Comparison of ENCODE assay signal across 17 mouse cellular contexts in genomic region chr10:109651516-109651915, GRCm38 (mm10).
DNase-seq lines count a peak whose midpoint lies in the region; ATAC-seq and TF ChIP-seq lines count a peak whose summit lies in the region.
"Had no signal": no experiment of that assay in that cellular context is flagged by ENCODE, and none has a peak within 500 bp of the region (broad histone marks: within the 10 kb centered on the region; RNA-seq: fewer than 3 reads in every experiment).

No protein-coding gene starts in this region.

- H3K36me3 ChIP-seq in midbrain, postnatal 0 days (ENCODE audit: insufficient read depth, low read length) = no peaks in the 10 kb centered on the region
- H3K36me3 ChIP-seq in midbrain, embryonic 14.5 days (ENCODE audit: control insufficient read depth, insufficient read depth, low read length) = no peaks in the 10 kb centered on the region
- no peaks in the 10 kb centered on the region for H3K36me3 ChIP-seq in kidney, embryonic 14.5 days (ENCODE audit: control insufficient read depth, insufficient read depth, low read length)
- H3K36me3 ChIP-seq: heart, embryonic 13.5 days; liver, embryonic 12.5 days; lung, embryonic 15.5 days; midbrain, embryonic 10.5 days had no signal

- no peaks in the 10 kb centered on the region for H3K4me1 ChIP-seq in midbrain, postnatal 0 days (ENCODE audit: insufficient read depth, low read length)
- H3K4me1 ChIP-seq in midbrain, embryonic 14.5 days (ENCODE audit: control insufficient read depth, insufficient read depth, low read length) = no peaks in the 10 kb centered on the region
- no peaks in the 10 kb centered on the region for H3K4me1 ChIP-seq in kidney, embryonic 14.5 days (ENCODE audit: control insufficient read depth, insufficient read depth, low read length)
- H3K4me1 ChIP-seq: heart, embryonic 13.5 days; liver, embryonic 12.5 days; lung, embryonic 15.5 days; midbrain, embryonic 10.5 days had no signal

- H3K4me3 ChIP-seq in midbrain, postnatal 0 days (ENCODE audit: low read depth, low read length) = no peak overlapping the region
- no peak overlapping the region for H3K4me3 ChIP-seq in midbrain, embryonic 14.5 days (replicated peaks; ENCODE audit: low read depth, low read length)
- no peak overlapping the region for H3K4me3 ChIP-seq in kidney, embryonic 14.5 days (ENCODE audit: low read length)
- H3K4me3 ChIP-seq: heart, embryonic 13.5 days; liver, embryonic 12.5 days; lung, embryonic 15.5 days; midbrain, embryonic 10.5 days; myocyte had no signal

- H3K4me2 ChIP-seq in midbrain, postnatal 0 days (ENCODE audit: low read depth, low read length, poor library complexity, severe bottlenecking) = no peak overlapping the region
- H3K4me2 ChIP-seq in midbrain, embryonic 14.5 days (ENCODE audit: low read length) = no peak overlapping the region
- no peak overlapping the region for H3K4me2 ChIP-seq in kidney, embryonic 14.5 days (replicated peaks; ENCODE audit: low read depth, low read length)
- H3K4me2 ChIP-seq: heart, embryonic 13.5 days; liver, embryonic 12.5 days; lung, embryonic 15.5 days had no signal

- H3K27me3 ChIP-seq in midbrain, postnatal 0 days (ENCODE audit: insufficient read depth, low read length) = no peaks in the 10 kb centered on the region
- no peaks in the 10 kb centered on the region for H3K27me3 ChIP-seq in midbrain, embryonic 14.5 days (ENCODE audit: control insufficient read depth, insufficient read depth, low read length)
- no peaks in the 10 kb centered on the region for H3K27me3 ChIP-seq in kidney, embryonic 14.5 days (ENCODE audit: control insufficient read depth, insufficient read depth, low read length)
- H3K27me3 ChIP-seq: heart, embryonic 13.5 days; liver, embryonic 12.5 days; lung, embryonic 15.5 days had no signal

- H3K9ac ChIP-seq in midbrain, postnatal 0 days (replicated peaks; ENCODE audit: low read length, poor library complexity, severe bottlenecking) = no peak overlapping the region
- H3K9ac ChIP-seq in midbrain, embryonic 14.5 days (replicated peaks; ENCODE audit: low read length) = no peak overlapping the region
- no peak overlapping the region for H3K9ac ChIP-seq in kidney, embryonic 14.5 days (ENCODE audit: low read depth, low read length)
- H3K9ac ChIP-seq: heart, embryonic 13.5 days; liver, embryonic 12.5 days; lung, embryonic 15.5 days had no signal

- TF ChIP-seq CTCF in midbrain, postnatal 0 days (IDR thresholded peaks at IDR 0.05) = no peak

- DNase-seq in frontal cortex, adult 2 months (ENCODE audit: extremely low spot score in 1 of 2, low spot score in 1 of 2) = no peak
- peak; percentile 75 for DNase-seq in midbrain, postnatal 0 days (ENCODE audit: low spot score)
- DNase-seq in midbrain, embryonic 14.5 days = no peak
- DNase-seq in cerebellum, adult 8-10 months = peak; percentile 49
- peak; percentile 6 for DNase-seq in ovary, postnatal 36 days (ENCODE audit: low spot score)
- DNase-seq: adrenal gland, adult 8-10 months; kidney, adult 11 months; kidney, postnatal 25 days; layer of hippocampus, adult 9-11 months had no signal

- ATAC-seq in frontal cortex, adult (ENCODE audit: low TSS enrichment) = 0 out of 2 replicates have a peak, but pooled peaks have one; percentile 38
- no peak for ATAC-seq in midbrain, postnatal 0 days (ENCODE audit: low FRiP score)
- ATAC-seq in midbrain, embryonic 14.5 days (ENCODE audit: low FRiP score, low TSS enrichment) = no peak
- ATAC-seq in kidney, embryonic 14.5 days (ENCODE audit: low FRiP score, low TSS enrichment) = no peak
- no peak for ATAC-seq in monocyte, adult 5-6 weeks (replicated peaks; ENCODE audit: insufficient number of reproducible peaks, low FRiP score, low TSS enrichment, poor library complexity, severe bottlenecking)
- ATAC-seq: liver, embryonic 12.5 days had no signal

- no peak overlapping the region for H3K27ac ChIP-seq in midbrain, postnatal 0 days (ENCODE audit: low read depth, low read length)
- no peak overlapping the region for H3K27ac ChIP-seq in midbrain, embryonic 14.5 days (replicated peaks; ENCODE audit: low read depth, low read length)
- H3K27ac ChIP-seq in kidney, embryonic 14.5 days (ENCODE audit: low read depth, low read length) = no peak overlapping the region
- H3K27ac ChIP-seq: heart, embryonic 13.5 days; liver, embryonic 12.5 days; lung, embryonic 15.5 days; midbrain, embryonic 10.5 days had no signal

- WGBS in midbrain, postnatal 0 days = 63% methylated on average over 7 of the region's 7 CpGs
- 71% methylated on average over 7 of the region's 7 CpGs for WGBS in midbrain, embryonic 14.5 days
- WGBS in kidney, embryonic 14.5 days = 75% methylated on average over 7 of the region's 7 CpGs

- H3K9me3 ChIP-seq in midbrain, postnatal 0 days (ENCODE audit: low read length) = no peaks in the 10 kb centered on the region
- H3K9me3 ChIP-seq in midbrain, embryonic 14.5 days (ENCODE audit: control insufficient read depth, low read length) = no peaks in the 10 kb centered on the region
- no peaks in the 10 kb centered on the region for H3K9me3 ChIP-seq in kidney, embryonic 14.5 days (ENCODE audit: control insufficient read depth, low read length)
- H3K9me3 ChIP-seq: heart, embryonic 13.5 days; liver, embryonic 12.5 days; lung, embryonic 15.5 days; midbrain, embryonic 10.5 days had no signal

Comparison
In these comparisons a context has a peak if more than half of its experiments do, and no peak if none do; other contexts are left out.
1. DNase-seq: peak in midbrain, postnatal 0 days (single experiment), cerebellum, adult 8-10 months (single experiment) and ovary, postnatal 36 days (single experiment); none in frontal cortex, adult 2 months (0 of 2) and midbrain, embryonic 14.5 days (single experiment).